Comparison of ENCODE assay signal across 33 mouse cellular contexts in genomic region chr17:74286140-74286730, GRCm38 (mm10). TPM values are rescaled to one million over a fixed set of nuclear protein-coding genes. Genes with fewer than 3 reads are reported as not detected.
DNase-seq lines count a peak whose midpoint lies in the region; ATAC-seq and TF ChIP-seq lines count a peak whose summit lies in the region.
"Had no signal": no experiment of that assay in that cellular context is flagged by ENCODE, and none has a peak within 500 bp of the region (broad histone marks: within the 10 kb centered on the region; RNA-seq: fewer than 3 reads in every experiment).

No protein-coding gene starts in this region.

- H3K36me3 ChIP-seq in limb, embryonic 15.5 days, result peaks cover 5% of the 10 kb centered on the region; the same call in 1 of the 2 replicates
- peaks cover 23% of the 10 kb centered on the region for H3K36me3 ChIP-seq in limb, embryonic 10.5 days
- peaks cover 5 to 52% of the 10 kb centered on the region in 2 experiments for H3K36me3 ChIP-seq in MEL (ENCODE audit: control insufficient read depth in 1 of 2, insufficient read depth in 2 of 2, low read length in 2 of 2)
- H3K36me3 ChIP-seq in liver, embryonic 13.5 days, result peaks cover 17% of the 10 kb centered on the region
- H3K36me3 ChIP-seq in heart, embryonic 12.5 days, result peaks cover 12% of the 10 kb centered on the region; the same call in 1 of the 2 replicates
- H3K36me3 ChIP-seq: forebrain, embryonic 15.5 days; midbrain, embryonic 15.5 days; stomach, embryonic 15.5 days had no signal

- H3K9ac ChIP-seq in limb, embryonic 15.5 days, result no peak overlapping the region
- no peak overlapping the region for H3K9ac ChIP-seq in MEL (ENCODE audit: control insufficient read depth, low read depth, low read length, poor library complexity, severe bottlenecking)
- H3K9ac ChIP-seq in liver, embryonic 13.5 days, result peak overlapping the region; percentile 40
- no peak overlapping the region for H3K9ac ChIP-seq in heart, embryonic 12.5 days
- H3K9ac ChIP-seq: embryonic facial prominence, embryonic 15.5 days; forebrain, embryonic 15.5 days; hindbrain, embryonic 12.5 days; limb, embryonic 13.5 days; lung, embryonic 14.5 days; midbrain, embryonic 15.5 days; neural tube, embryonic 15.5 days; stomach, embryonic 15.5 days had no signal

- TF ChIP-seq RAD21 in MEL (IDR thresholded peaks at IDR 0.05; ENCODE audit: low read depth, low read length), result no peak

- no peak for TF ChIP-seq CTCF in MEL (IDR thresholded peaks at IDR 0.05 in 2 of 3, conservative IDR thresholded peaks at IDR 0.05 in 1 of 3; ENCODE audit: control insufficient read depth in 1 of 3, insufficient read depth in 1 of 3, low read depth in 2 of 3, low read length in 3 of 3, poor library complexity in 1 of 3, severe bottlenecking in 1 of 3)

- H3K9me3 ChIP-seq in limb, embryonic 15.5 days, result no peaks in the 10 kb centered on the region
- H3K9me3 ChIP-seq in limb, embryonic 10.5 days (replicated peaks), result no peaks in the 10 kb centered on the region
- H3K9me3 ChIP-seq in MEL (replicated peaks; ENCODE audit: insufficient read depth, low read length), result no peaks in the 10 kb centered on the region
- no peaks in the 10 kb centered on the region for H3K9me3 ChIP-seq in liver, embryonic 13.5 days (replicated peaks)
- no peaks in the 10 kb centered on the region for H3K9me3 ChIP-seq in heart, embryonic 12.5 days (replicated peaks)
- H3K9me3 ChIP-seq: embryonic facial prominence, embryonic 15.5 days; forebrain, embryonic 15.5 days; heart, embryonic 10.5 days; hindbrain, embryonic 12.5 days; megakaryocyte, embryonic 14.5 days; midbrain, embryonic 15.5 days; neural tube, embryonic 15.5 days; stomach, embryonic 15.5 days had no signal

- DNase-seq in limb, embryonic 10.5 days (ENCODE audit: low spot score), result no peak
- peak; percentile 69 for DNase-seq in MEL (ENCODE audit: low read depth, low spot score)
- DNase-seq in liver, embryonic 13.5 days, result no peak
- DNase-seq: adrenal gland, adult 8-10 months; cerebellum, adult 8-10 months; cerebellum, postnatal 25 days; embryo, embryonic 11 days; gastrocnemius, postnatal 25 days; heart, adult 11 months; heart, postnatal 36 days; kidney, adult 9 months; kidney, postnatal 10 days; lung, embryonic 14.5 days; retina, postnatal 1 day; right cerebral cortex, postnatal 25 days; thymus, adult 18-20 months; thymus, postnatal 25 days had no signal

- peaks cover 4% of the 10 kb centered on the region for H3K4me1 ChIP-seq in limb, embryonic 15.5 days
- H3K4me1 ChIP-seq in limb, embryonic 10.5 days, result peaks cover 5% of the 10 kb centered on the region
- H3K4me1 ChIP-seq in MEL (ENCODE audit: control insufficient read depth in 1 of 2, insufficient read depth in 2 of 2, low read length in 2 of 2), result peaks cover 27 to 39% of the 10 kb centered on the region in 2 experiments
- H3K4me1 ChIP-seq in liver, embryonic 13.5 days (replicated peaks), result peaks cover 82% of the 10 kb centered on the region
- H3K4me1 ChIP-seq in heart, embryonic 12.5 days (replicated peaks), result peaks cover 27% of the 10 kb centered on the region

- TF ChIP-seq EP300 in MEL (IDR thresholded peaks at IDR 0.05; ENCODE audit: low read depth in 1 of 2, low read length in 2 of 2), result peak; percentile 80 to 95

- H3K4me2 ChIP-seq in limb, embryonic 15.5 days, result no peak overlapping the region
- H3K4me2 ChIP-seq in liver, embryonic 13.5 days, result peak overlapping the region; percentile 43
- no peak overlapping the region for H3K4me2 ChIP-seq in heart, embryonic 12.5 days
- H3K4me2 ChIP-seq: embryonic facial prominence, embryonic 15.5 days; forebrain, embryonic 15.5 days; hindbrain, embryonic 12.5 days; limb, embryonic 13.5 days; lung, embryonic 14.5 days; midbrain, embryonic 15.5 days; neural tube, embryonic 15.5 days; stomach, embryonic 15.5 days had no signal

- H3K4me3 ChIP-seq in limb, embryonic 15.5 days, result no peak overlapping the region
- H3K4me3 ChIP-seq in limb, embryonic 10.5 days, result no peak overlapping the region
- H3K4me3 ChIP-seq in MEL (ENCODE audit: control insufficient read depth in 1 of 2, insufficient read depth in 1 of 2, low read depth in 2 of 2, low read length in 2 of 2), result no peak overlapping the region; a peak in 1 of 4 replicates
- no peak overlapping the region for H3K4me3 ChIP-seq in liver, embryonic 13.5 days (replicated peaks)
- H3K4me3 ChIP-seq in heart, embryonic 12.5 days, result no peak overlapping the region
- H3K4me3 ChIP-seq: embryonic facial prominence, embryonic 15.5 days; forebrain, embryonic 15.5 days; heart, embryonic 10.5 days; hindbrain, embryonic 12.5 days; left cerebral cortex, adult 2 months; limb, embryonic 13.5 days; megakaryocyte, embryonic 14.5 days; midbrain, embryonic 15.5 days; neural tube, embryonic 15.5 days; stomach, embryonic 15.5 days had no signal

- 66% methylated on average over 4 of the region's 4 CpGs for WGBS in limb, embryonic 15.5 days
- 89% methylated on average over 4 of the region's 4 CpGs for WGBS in limb, embryonic 10.5 days
- 38% methylated on average over 4 of the region's 4 CpGs for WGBS in liver, embryonic 13.5 days (ENCODE audit: insufficient replicate concordance)
- 76% methylated on average over 4 of the region's 4 CpGs for WGBS in heart, embryonic 12.5 days

- no peak for TF ChIP-seq POLR2A in MEL (IDR thresholded peaks at IDR 0.05; ENCODE audit: control insufficient read depth in 1 of 2, insufficient read depth in 1 of 2, low read depth in 1 of 2, low read length in 2 of 2, poor library complexity in 1 of 2)

- no peaks in the 10 kb centered on the region for H3K27me3 ChIP-seq in limb, embryonic 15.5 days
- H3K27me3 ChIP-seq in limb, embryonic 10.5 days (ENCODE audit: low read depth, poor library complexity, severe bottlenecking), result no peaks in the 10 kb centered on the region
- no peaks in the 10 kb centered on the region for H3K27me3 ChIP-seq in MEL (ENCODE audit: control insufficient read depth in 1 of 2, insufficient read depth in 2 of 2, low read length in 2 of 2)
- H3K27me3 ChIP-seq in liver, embryonic 13.5 days, result no peaks in the 10 kb centered on the region
- H3K27me3 ChIP-seq in heart, embryonic 12.5 days (replicated peaks), result no peaks in the 10 kb centered on the region
- H3K27me3 ChIP-seq: embryonic facial prominence, embryonic 15.5 days; forebrain, embryonic 15.5 days; hindbrain, embryonic 12.5 days; limb, embryonic 13.5 days; megakaryocyte, embryonic 14.5 days; midbrain, embryonic 15.5 days; neural tube, embryonic 15.5 days; stomach, embryonic 15.5 days had no signal

- peaks cover 72% of the 10 kb centered on the region for H3K79me2 ChIP-seq in MEL (ENCODE audit: control insufficient read depth, insufficient read depth, low read length, poor library complexity)

- H3K27ac ChIP-seq in limb, embryonic 15.5 days, result 0 out of 2 replicates have a peak overlapping the region, but pooled peaks have one; percentile 33
- H3K27ac ChIP-seq in limb, embryonic 10.5 days, result no peak overlapping the region
- peak overlapping the region; percentile 71 for H3K27ac ChIP-seq in MEL (ENCODE audit: control insufficient read depth, low read depth, low read length)
- peak overlapping the region; percentile 76 for H3K27ac ChIP-seq in liver, embryonic 13.5 days
- H3K27ac ChIP-seq in heart, embryonic 12.5 days (ENCODE audit: poor library complexity, severe bottlenecking), result no peak overlapping the region
- H3K27ac ChIP-seq: embryonic facial prominence, embryonic 15.5 days; forebrain, embryonic 15.5 days; heart, embryonic 10.5 days; hindbrain, embryonic 12.5 days; hindbrain, postnatal 0 days; left cerebral cortex, adult 2 months; limb, embryonic 13.5 days; midbrain, embryonic 15.5 days; neural tube, embryonic 15.5 days; stomach, embryonic 15.5 days had no signal

- no peak for ATAC-seq in limb, embryonic 15.5 days (ENCODE audit: insufficient number of reproducible peaks, low FRiP score, low TSS enrichment, low read depth)
- peak; percentile 79 for ATAC-seq in liver, embryonic 13.5 days (ENCODE audit: low read depth)
- peak; percentile 78 for ATAC-seq in megakaryocyte progenitor cell, adult 5-6 weeks (replicated peaks; ENCODE audit: poor library complexity)
- no peak for ATAC-seq in inflammation-experienced regulatory T-cells, adult 6 months
- ATAC-seq in heart, embryonic 12.5 days (ENCODE audit: insufficient number of reproducible peaks, low FRiP score), result no peak
- ATAC-seq in activated CD4-positive, CD25-positive, alpha-beta regulatory T cell, adult 4 months, result no peak
- ATAC-seq: forebrain, embryonic 15.5 days; hindbrain, postnatal 0 days; midbrain, embryonic 15.5 days had no signal

RNA-seq across cellular contexts. Expression of gene Memo1, which starts 9.1 kb away (rescaled TPM):
- 85.3 and 86.2 TPM in 2 replicates for polyA plus RNA-seq in limb, embryonic 15.5 days (2015; fragmentation: Nextera tagmentation; extraction: Ambion mirVana)
- polyA plus RNA-seq in limb, embryonic 10.5 days (2016; fragmentation: Nextera tagmentation; extraction: Ambion mirVana), result 94.8 and 96.7 TPM in 2 replicates
- 68.8 and 75.3 TPM in 2 replicates for total RNA-seq in MEL (2012; rRNA removed)
- polyA plus RNA-seq in MEL (2012; ENCODE audit: insufficient read depth in 1 of 2, insufficient read length in 2 of 2, low read depth in 1 of 2, low replicate concordance in 2 of 2, missing spikeins in 1 of 2), result 10 to 100 TPM in 1 of 2 experiments, not detected in 1; 63.1 TPM
- polyA plus RNA-seq in liver, embryonic 13.5 days (2015; fragmentation: Nextera tagmentation; extraction: Ambion mirVana), result 108 and 111 TPM in 2 replicates
- total RNA-seq in megakaryocyte progenitor cell, adult 5-6 weeks (2015), result 99.8 and 103 TPM in 2 replicates
- 85.1 and 107 TPM in 2 replicates for total RNA-seq in megakaryocyte progenitor cell, adult 5-6 weeks (2017)
- polyA plus RNA-seq in inflammation-experienced regulatory T-cells, adult 6 months (2017; shearing (Covaris generic)), result 10 to 100 TPM; 37.6 to 61.9 (median 45.4) TPM
- 66.1 and 66.9 TPM in 2 replicates for polyA plus RNA-seq in heart, embryonic 12.5 days (2016; fragmentation: Nextera tagmentation; extraction: Ambion mirVana)
- polyA plus RNA-seq in activated CD4-positive, CD25-positive, alpha-beta regulatory T cell, adult 4 months (2017; shearing (Covaris generic)), result 10 to 100 TPM; 53.5 to 61.0 TPM

RNA-seq across cellular contexts. Expression of gene Dpy30, which starts 37.5 kb away (rescaled TPM):
- 178 and 186 TPM in 2 replicates for polyA plus RNA-seq in limb, embryonic 15.5 days (2015; fragmentation: Nextera tagmentation; extraction: Ambion mirVana)
- 262 and 302 TPM in 2 replicates for polyA plus RNA-seq in limb, embryonic 10.5 days (2016; fragmentation: Nextera tagmentation; extraction: Ambion mirVana)
- 113 and 121 TPM in 2 replicates for total RNA-seq in MEL (2012; rRNA removed)
- 100 to 1,000 TPM in 1 of 2 experiments, not detected in 1; 192 TPM for polyA plus RNA-seq in MEL (2012; ENCODE audit: insufficient read depth in 1 of 2, insufficient read length in 2 of 2, low read depth in 1 of 2, low replicate concordance in 2 of 2, missing spikeins in 1 of 2)
- polyA plus RNA-seq in liver, embryonic 13.5 days (2015; fragmentation: Nextera tagmentation; extraction: Ambion mirVana), result 198 and 225 TPM in 2 replicates
- 253 TPM in 2 replicates for total RNA-seq in megakaryocyte progenitor cell, adult 5-6 weeks (2015)
- total RNA-seq in megakaryocyte progenitor cell, adult 5-6 weeks (2017), result 200 and 202 TPM in 2 replicates
- polyA plus RNA-seq in inflammation-experienced regulatory T-cells, adult 6 months (2017; shearing (Covaris generic)), result 100 to 1,000 TPM; 141 to 185 (median 142) TPM
- 202 and 205 TPM in 2 replicates for polyA plus RNA-seq in heart, embryonic 12.5 days (2016; fragmentation: Nextera tagmentation; extraction: Ambion mirVana)
- polyA plus RNA-seq in activated CD4-positive, CD25-positive, alpha-beta regulatory T cell, adult 4 months (2017; shearing (Covaris generic)), result 100 to 1,000 TPM; 144 to 156 TPM

RNA-seq across cellular contexts. Expression of gene Spast, which starts 52.6 kb away (rescaled TPM):
- polyA plus RNA-seq in limb, embryonic 15.5 days (2015; fragmentation: Nextera tagmentation; extraction: Ambion mirVana), result 14.5 and 17.0 TPM in 2 replicates
- 17.6 and 19.4 TPM in 2 replicates for polyA plus RNA-seq in limb, embryonic 10.5 days (2016; fragmentation: Nextera tagmentation; extraction: Ambion mirVana)
- total RNA-seq in MEL (2012; rRNA removed), result 28.2 and 29.0 TPM in 2 replicates
- 10 to 100 TPM in 1 of 2 experiments, not detected in 1; 35.2 TPM for polyA plus RNA-seq in MEL (2012; ENCODE audit: insufficient read depth in 1 of 2, insufficient read length in 2 of 2, low read depth in 1 of 2, low replicate concordance in 2 of 2, missing spikeins in 1 of 2)
- 6.2 and 6.4 TPM in 2 replicates for polyA plus RNA-seq in liver, embryonic 13.5 days (2015; fragmentation: Nextera tagmentation; extraction: Ambion mirVana)
- total RNA-seq in megakaryocyte progenitor cell, adult 5-6 weeks (2015), result 37.6 and 40.7 TPM in 2 replicates
- total RNA-seq in megakaryocyte progenitor cell, adult 5-6 weeks (2017), result 49.5 and 60.2 TPM in 2 replicates
- 10 to 100 TPM in 2 of 3 experiments, 1 to 10 TPM in 1; 8.6 to 12.0 (median 11.1) TPM for polyA plus RNA-seq in inflammation-experienced regulatory T-cells, adult 6 months (2017; shearing (Covaris generic))
- 19.1 and 20.2 TPM in 2 replicates for polyA plus RNA-seq in heart, embryonic 12.5 days (2016; fragmentation: Nextera tagmentation; extraction: Ambion mirVana)
- polyA plus RNA-seq in activated CD4-positive, CD25-positive, alpha-beta regulatory T cell, adult 4 months (2017; shearing (Covaris generic)), result 10 to 100 TPM in 1 of 2 experiments, 1 to 10 TPM in 1; 8.9 to 10.1 TPM

Comparison
In these comparisons a context has a peak if more than half of its experiments do, and no peak if none do; other contexts are left out.
1. H3K27ac ChIP-seq: peak in limb, embryonic 15.5 days (single experiment), MEL (single experiment) and liver, embryonic 13.5 days (single experiment); none in limb, embryonic 10.5 days (single experiment) and heart, embryonic 12.5 days (single experiment).
2. ATAC-seq: peak in liver, embryonic 13.5 days (single experiment) and megakaryocyte progenitor cell, adult 5-6 weeks (single experiment); none in limb, embryonic 15.5 days (single experiment), inflammation-experienced regulatory T-cells, adult 6 months (single experiment), heart, embryonic 12.5 days (single experiment) and activated CD4-positive, CD25-positive, alpha-beta regulatory T cell, adult 4 months (single experiment).